Mouse (Mus musculus) CH12.LX (cell line): ENCODE measurements around the gene Snx32. TPM values are rescaled to one million over a fixed set of nuclear protein-coding genes. Genes with fewer than 3 reads are reported as not detected.
"Not testable (repeated sequence)": the region's sequence is repeated elsewhere in the genome, so short reads cannot be mapped to it uniquely, and the experiment has no call there.

Experiments used
- DNase-seq: peaks from one replicate; pipeline ENCODE4 v3.0.0-alpha.2; 2013; ENCODE audit errors: extremely low read depth
- H3K27ac ChIP-seq: 2 replicates; pipeline ENCODE4 v1.5.1; 2012; ENCODE audit warnings: low read depth, mild to moderate bottlenecking, control low read depth, moderate library complexity; ENCODE audit not compliant: insufficient read depth
- H3K27me3 ChIP-seq: replicated peaks from 2 replicates; pipeline ENCODE3; 2012; ENCODE audit warnings: inconsistent platforms
- H3K36me3 ChIP-seq, 2 experiments: replicated peaks in 1 of 2; 2 replicates each; pipeline versions ENCODE3 to v1.6.1; 2012; ENCODE audit warnings: inconsistent platforms in 1 of 2, low read length in 1 of 2, mild to moderate bottlenecking in 1 of 2, mixed read lengths in 1 of 2, moderate library complexity in 1 of 2; ENCODE audit not compliant: control insufficient read depth in 1 of 2, insufficient read depth in 1 of 2
- H3K4me1 ChIP-seq, 2 experiments: 2 replicates each; pipeline ENCODE4 v1.6.1; 2012; ENCODE audit warnings: inconsistent platforms in 1 of 2, moderate library complexity in 1 of 2; ENCODE audit not compliant: insufficient read depth in 2 of 2, control insufficient read depth in 1 of 2
- H3K4me2 ChIP-seq: 2 replicates; pipeline ENCODE4 v1.6.1; 2012; ENCODE audit warnings: low read depth, mild to moderate bottlenecking, control low read depth; ENCODE audit not compliant: poor library complexity, insufficient read depth, severe bottlenecking
- H3K4me3 ChIP-seq, 3 experiments: fragments of 150-350 bp in 1 of 3; sonication (generic) in 1 of 3; replicated peaks in 1 of 3; 2 replicates each; pipeline versions ENCODE3 to v1.5.1; 2011 to 2012; ENCODE audit warnings: low read depth in 2 of 3, low read length in 2 of 3, mild to moderate bottlenecking in 2 of 3, moderate library complexity in 2 of 3, control low read depth in 1 of 3, improper control_type of control experiment in 1 of 3, inconsistent platforms in 1 of 3, mixed read lengths in 1 of 3; ENCODE audit not compliant: poor library complexity in 1 of 3
- H3K79me2 ChIP-seq: replicated peaks from 2 replicates; pipeline ENCODE4 v1.6.1; 2012; ENCODE audit warnings: mild to moderate bottlenecking, moderate library complexity; ENCODE audit not compliant: control insufficient read depth, poor library complexity, insufficient read depth, severe bottlenecking; ENCODE audit errors: extremely low read depth
- H3K9ac ChIP-seq: 2 replicates; pipeline ENCODE4 v1.6.1; 2012; ENCODE audit warnings: low read depth, mild to moderate bottlenecking, control low read depth, moderate library complexity; ENCODE audit not compliant: insufficient read depth
- H3K9me3 ChIP-seq: replicated peaks from 2 replicates; pipeline ENCODE3; 2012; ENCODE audit warnings: low read length, inconsistent platforms, mixed read lengths
- BHLHE40 ChIP-seq: IDR thresholded peaks from 2 replicates; pipeline ENCODE4 v1.6.1; 2011; ENCODE audit warnings: mild to moderate bottlenecking, low read depth, low read length, improper control_type of control experiment
- NELFE ChIP-seq: IDR thresholded peaks from 2 replicates; pipeline ENCODE4 v1.6.1; 2011; ENCODE audit warnings: low read depth, low read length, improper control_type of control experiment
- POLR2A ChIP-seq: IDR thresholded peaks from 2 replicates; pipeline ENCODE4 v1.6.1; 2011; ENCODE audit warnings: low read depth, mild to moderate bottlenecking, improper control_type of control experiment, low read length
- POLR2AphosphoS2 ChIP-seq: IDR thresholded peaks from 2 replicates; pipeline ENCODE4 v1.6.1; 2011; ENCODE audit warnings: low read depth, low read length, improper control_type of control experiment
- SIN3A ChIP-seq: IDR thresholded peaks from 2 replicates; pipeline ENCODE4 v1.6.1; 2012; ENCODE audit warnings: low read length, improper control_type of control experiment, inconsistent platforms
- SMC3 ChIP-seq: IDR thresholded peaks from 2 replicates; pipeline ENCODE4 v1.6.1; 2011; ENCODE audit warnings: low read depth, low read length, improper control_type of control experiment
- USF1 ChIP-seq: IDR thresholded peaks from 2 replicates; pipeline ENCODE4 v1.6.1; 2014; ENCODE audit warnings: low read depth, mild to moderate bottlenecking, inconsistent platforms, low read length, improper control_type of control experiment
- ZC3H11A ChIP-seq: IDR thresholded peaks from 2 replicates; pipeline ENCODE4 v1.6.1; 2012; ENCODE audit warnings: low read depth, mild to moderate bottlenecking, inconsistent platforms, low read length, improper control_type of control experiment
- dilution Hi-C: fragments of 300-500 bp; cut with MboI; formaldehyde crosslinking; loops from 2 replicates; pipeline ENCODE4 v1.14.3; 2020; ENCODE audit warnings: low sequenced_read_pairs; ENCODE audit not compliant: extremely low pct_unique_long_range_greater_than_20kb, extremely low pct_ligation_motif_present
- in situ Hi-C: fragments of 300-500 bp; cut with MboI; formaldehyde crosslinking; loops from 3 replicates; pipeline ENCODE4 v1.14.3; 2019; ENCODE audit warnings: low sequenced_read_pairs, low pct_ligation_motif_present, low pct_unique_long_range_greater_than_20kb, mixed read lengths
- polyA plus RNA-seq: library from polyadenylated mRNA; unstranded; fragments of >175 nt; gene quantifications from 2 replicates; pipeline ENCODE4 v1.2.1, GENCODE M21; 2012; ENCODE audit warnings: low read depth; ENCODE audit not compliant: insufficient read length
- total RNA-seq, 2 experiments: library from RNA; depleted of rRNA; stranded (reverse); fragments of 300-350 nt in 1 of 2; fragments of >200 nt in 1 of 2; gene quantifications; 2 replicates each; pipeline ENCODE4 v1.2.3; 2012 to 2014

The Snx32 gene
- total and polyA plus RNA-seq, 3 experiments: 0.75 to 2.7 (median 2.4) TPM

- dilution Hi-C loops: no loop called here
Measured at GRCm38 (mm10) chr19:5496052-5496370, 14.3 kb downstream of the Snx32 start.

DNA sequence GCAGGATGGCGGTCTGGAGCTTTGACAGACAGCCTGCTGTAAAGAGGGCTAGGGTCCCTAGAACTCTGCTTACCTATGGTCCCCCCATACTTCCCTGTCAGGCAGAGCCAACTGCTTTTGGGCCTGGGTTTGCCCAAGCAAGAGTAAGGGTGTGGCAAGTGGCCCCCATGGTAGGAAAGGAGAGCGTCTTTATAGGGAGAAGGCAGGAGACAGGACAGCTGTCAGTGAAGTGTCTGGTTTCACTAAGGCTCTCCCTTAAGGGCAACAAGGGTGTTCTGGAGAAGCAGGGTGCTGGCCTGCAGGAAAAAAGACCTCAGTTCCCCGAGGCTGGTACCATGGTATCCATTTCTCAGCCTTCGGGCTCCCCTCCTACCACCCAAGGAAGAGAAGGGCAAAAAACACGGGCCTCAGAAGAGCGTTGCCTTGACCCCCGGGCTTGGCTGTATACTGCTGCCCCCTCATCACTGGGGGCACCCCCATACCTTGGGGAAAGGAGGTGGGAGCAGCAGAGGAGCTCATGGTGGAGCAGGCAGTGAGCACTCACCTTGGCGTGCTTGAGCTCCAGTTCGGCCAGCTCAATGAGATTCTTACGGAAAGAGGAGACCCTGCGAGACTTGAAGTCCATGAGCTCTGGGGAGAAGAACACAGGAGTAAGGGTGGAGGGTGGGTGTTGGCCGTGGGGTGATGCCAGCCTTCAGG is 14.8 kb downstream of the Snx32 start:
- TF ChIP-seq POLR2A (peak; percentile 23), POLR2AphosphoS2 (peak; percentile 60), BHLHE40 (no peak)
- no peaks in the 10 kb centered on the region for H3K9me3 ChIP-seq
- H3K4me2 ChIP-seq: no peak overlapping the region
- H3K4me3 ChIP-seq: no peak overlapping the region
- H3K9ac ChIP-seq: no peak overlapping the region
- H3K4me1 ChIP-seq: peaks cover 4 to 14% of the 10 kb centered on the region in 2 experiments
- in situ Hi-C loops: no loop called here
- H3K27me3 ChIP-seq: no peaks in the 10 kb centered on the region
- DNase-seq: no peak
- no peak overlapping the region for H3K27ac ChIP-seq
- dilution Hi-C loops: no loop called here
- peaks cover 51 to 70% of the 10 kb centered on the region in 2 experiments for H3K36me3 ChIP-seq
- H3K79me2 ChIP-seq: peaks cover 24% of the 10 kb centered on the region

More at GRCm38 (mm10) chr19:5496052-5496370, 14.3 kb downstream of the Snx32 start:
- H3K9me3 ChIP-seq: no peaks in the 10 kb centered on the region
- in situ Hi-C loops: no loop called here
- TF ChIP-seq NELFE (no peak), POLR2AphosphoS2 (peak; percentile 36; the same call in 1 of the 2 replicates)
- no peak overlapping the region for H3K4me3 ChIP-seq
- peaks cover 51 to 73% of the 10 kb centered on the region in 2 experiments for H3K36me3 ChIP-seq
- no peak overlapping the region for H3K4me2 ChIP-seq
- no peak overlapping the region for H3K27ac ChIP-seq
- H3K9ac ChIP-seq: no peak overlapping the region
- peaks cover 4 to 14% of the 10 kb centered on the region in 2 experiments for H3K4me1 ChIP-seq
- H3K79me2 ChIP-seq: peaks cover 24% of the 10 kb centered on the region
- DNase-seq: no peak
- no peaks in the 10 kb centered on the region for H3K27me3 ChIP-seq

DNA sequence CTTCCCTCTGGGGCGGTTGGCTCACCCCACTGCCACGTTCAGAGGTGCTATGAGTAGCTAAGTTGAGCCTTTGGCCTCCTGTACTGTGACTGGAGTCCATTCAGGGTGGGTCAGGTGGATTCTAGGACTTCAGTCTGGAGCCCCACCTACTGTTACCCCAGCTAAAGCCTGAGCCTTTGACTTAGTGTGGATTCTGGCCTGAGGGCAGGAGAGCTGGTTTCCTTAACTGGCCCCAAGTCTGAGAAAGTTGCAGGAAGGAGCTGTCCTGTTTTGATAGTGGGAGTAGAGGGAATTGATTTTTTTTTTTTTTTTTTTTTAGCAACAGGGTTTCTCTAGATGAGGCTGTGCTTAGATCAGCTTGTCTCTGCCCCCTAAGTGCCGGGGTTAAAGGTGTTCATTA is 16.0 kb downstream of the Snx32 start:
- DNase-seq: no peak
- no peak overlapping the region for H3K4me2 ChIP-seq
- no peaks in the 10 kb centered on the region for H3K9me3 ChIP-seq
- no peak overlapping the region for H3K9ac ChIP-seq
- in situ Hi-C loops: loop anchor here (5.0 kb wide), 1 partner anchor 37 kb away; the partner anchor contains the start of gene Ccdc85b
- no peak overlapping the region for H3K27ac ChIP-seq
- H3K79me2 ChIP-seq: peaks cover 24% of the 10 kb centered on the region
- H3K4me1 ChIP-seq: peaks cover 4 to 14% of the 10 kb centered on the region in 2 experiments
- dilution Hi-C loops: no loop called here
- no peaks in the 10 kb centered on the region for H3K27me3 ChIP-seq
- H3K4me3 ChIP-seq: no peak overlapping the region
- TF ChIP-seq ZC3H11A (no peak), USF1 (no peak), POLR2A (0 out of 2 replicates have a peak, but pooled peaks have one; percentile 10), SIN3A (no peak), SMC3 (no peak)
- peaks cover 51 to 68% of the 10 kb centered on the region in 2 experiments for H3K36me3 ChIP-seq

GRCm38 (mm10) chr19:5493301-5493721 is 17.0 kb downstream of the Snx32 start:
- peaks cover 24% of the 10 kb centered on the region for H3K79me2 ChIP-seq
- in situ Hi-C loops: loop anchor here (5.0 kb wide), 1 partner anchor 36 kb away; the partner anchor contains the start of gene Ccdc85b
- peaks cover 51 to 61% of the 10 kb centered on the region in 2 experiments for H3K36me3 ChIP-seq
- H3K27ac ChIP-seq, H3K4me3 ChIP-seq, DNase-seq, H3K9ac ChIP-seq, H3K9me3 ChIP-seq, H3K4me2 ChIP-seq, dilution Hi-C loops, H3K27me3 ChIP-seq: not testable (repeated sequence)
- peaks cover 4 to 19% of the 10 kb centered on the region in 2 experiments for H3K4me1 ChIP-seq
